ENCODE assay signal across 17 mouse cellular contexts in the genomic region with DNA sequence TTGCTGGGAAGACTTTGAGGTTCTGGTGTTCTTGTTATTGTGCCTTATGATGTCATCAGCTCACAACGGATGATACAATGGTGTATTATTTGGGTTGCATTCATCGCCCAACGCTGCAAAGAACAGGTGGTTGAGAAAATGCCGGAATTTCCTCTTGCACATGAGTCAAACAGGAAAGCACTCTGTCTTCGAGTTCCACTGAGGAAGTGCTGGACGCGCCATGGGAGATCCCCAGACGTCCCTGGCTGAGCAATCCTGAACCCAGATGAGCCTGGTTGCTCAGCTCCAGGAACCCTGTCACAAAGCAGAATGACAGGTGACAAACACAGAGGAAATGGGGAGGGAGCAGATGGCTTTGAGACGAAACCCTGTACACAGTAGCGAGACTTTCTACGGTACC.
"Had no signal": no experiment of that assay in that cellular context is flagged by ENCODE, and none has a peak within 500 bp of the region (broad histone marks: within the 10 kb centered on the region; RNA-seq: fewer than 3 reads in every experiment).

No protein-coding gene starts in this region.

- H3K27me3 ChIP-seq: limb, embryonic 13.5 days; liver, embryonic 12.5 days; liver, embryonic 15.5 days; stomach, embryonic 15.5 days had no signal

- H3K4me3 ChIP-seq: layer of hippocampus, adult 2 months; limb, embryonic 10.5 days; limb, embryonic 13.5 days; liver, embryonic 12.5 days; liver, embryonic 15.5 days; stomach, embryonic 15.5 days had no signal

- H3K36me3 ChIP-seq: limb, embryonic 10.5 days; limb, embryonic 13.5 days; liver, embryonic 12.5 days; liver, embryonic 15.5 days; stomach, embryonic 15.5 days had no signal

- ATAC-seq: intestine, postnatal 0 days; liver, embryonic 12.5 days had no signal

- DNase-seq: kidney, adult 2 months; kidney, postnatal 10 days; kidney, postnatal 4 days; layer of hippocampus, adult 9-11 months; liver; lung, adult 18-20 months; midbrain, embryonic 14.5 days; right cerebral cortex, postnatal 25 days; spleen, adult 18-20 months; thymus, postnatal 25 days had no signal
